Mouse (Mus musculus) liver, embryonic 11.5 days (tissue): Measurements from ENCODE around the gene AL607142.1. TPM values are rescaled to one million over a fixed set of nuclear protein-coding genes. Genes with fewer than 3 reads are reported as not detected.

ENCODE experiments used
- ATAC-seq: fragments of 200-750 bp; cut with Nextera tagmentation; replicated peaks from 2 replicates; pipeline ENCODE4 v1.8.0; 2017; ENCODE audit warnings: moderate number of reproducible peaks, mild to moderate bottlenecking, moderate TSS enrichment, moderate library complexity; ENCODE audit not compliant: low FRiP score
- DNase-seq: peaks from one replicate; pipeline ENCODE4 v3.0.0-alpha.2; 2017; ENCODE audit warnings: low spot score
- H3K27ac ChIP-seq: fragments of 300-500 bp; sonication (generic); 2 replicates; pipeline ENCODE4 v1.5.1; 2014; ENCODE audit warnings: mild to moderate bottlenecking, low read depth, low read length, control low read depth
- H3K27me3 ChIP-seq: fragments of 300-500 bp; sonication (generic); replicated peaks from 2 replicates; pipeline ENCODE4 v1.6.1; 2014; ENCODE audit warnings: low read length, mixed read lengths; ENCODE audit not compliant: control insufficient read depth, insufficient read depth
- H3K36me3 ChIP-seq: fragments of 300-500 bp; sonication (generic); 2 replicates; pipeline ENCODE4 v1.6.1; 2014; ENCODE audit warnings: mild to moderate bottlenecking, low read length, moderate library complexity, mixed read lengths; ENCODE audit not compliant: control insufficient read depth, insufficient read depth
- H3K4me1 ChIP-seq: fragments of 300-500 bp; sonication (generic); replicated peaks from 2 replicates; pipeline ENCODE4 v1.6.1; 2014; ENCODE audit warnings: low read length, mixed read lengths; ENCODE audit not compliant: control insufficient read depth, insufficient read depth
- H3K4me2 ChIP-seq: fragments of 300-500 bp; sonication (generic); 2 replicates; pipeline ENCODE4 v1.6.1; 2014; ENCODE audit warnings: mild to moderate bottlenecking, control low read depth, moderate library complexity
- H3K4me3 ChIP-seq: fragments of 300-500 bp; sonication (generic); 2 replicates; pipeline ENCODE4 v1.5.1; 2014; ENCODE audit warnings: low read depth, low read length, control low read depth
- H3K9ac ChIP-seq: fragments of 300-500 bp; sonication (generic); 2 replicates; pipeline ENCODE4 v1.6.1; 2014; ENCODE audit warnings: low read depth, low read length, control low read depth
- H3K9me3 ChIP-seq: fragments of 300-500 bp; sonication (generic); 2 replicates; pipeline ENCODE4 v1.6.1; 2016; ENCODE audit warnings: low read length, inconsistent platforms, mixed read lengths; ENCODE audit not compliant: control insufficient read depth
- WGBS: fragments of 180-500 bp; shearing (Covaris S2); extraction: QIAGEN DNeasy Blood & Tissue Kit; methylation state at CpG from one replicate; pipeline ENCODE4 v1.1.7; 2014; 5-methylcytosine and 5-hydroxymethylcytosine counted together
- polyA plus RNA-seq: library from polyadenylated mRNA; unstranded; fragments of >200 nt; fragmentation: Nextera tagmentation; extraction: Ambion mirVana; gene quantifications from 2 replicates; pipeline ENCODE4 v1.2.1, GENCODE M21; 2014

Gene AL607142.1
- polyA plus RNA-seq, result not detected in 2 replicates

GRCm38 (mm10) chr4:120064696-120065095 is at the start of gene AL607142.1:
TSS of gene AL607142.1 (plus strand) at chr4:120064996.
- no peak for ATAC-seq
- no peak for DNase-seq
- Histone ChIP-seq H3K27ac (no peak within 1 kb of the TSS), H3K9me3 (no peaks in the 10 kb centered on the region), H3K27me3 (no peaks in the 10 kb centered on the region; the same call in 1 of the 2 replicates), H3K4me1 (no peaks in the 10 kb centered on the region), H3K4me3 (no peak within 1 kb of the TSS), H3K4me2 (no peak within 1 kb of the TSS), H3K9ac (no peak within 1 kb of the TSS), H3K36me3 (no peaks in the 10 kb centered on the region)
- WGBS, result 86% methylated on average over 10 of the region's 10 CpGs

- H3K4me1 ChIP-seq, result no peaks in the 10 kb centered on the region
- no peaks in the 10 kb centered on the region for H3K27me3 ChIP-seq
- H3K36me3 ChIP-seq, result no peaks in the 10 kb centered on the region
- DNase-seq, result no peak
- H3K4me3 ChIP-seq, result no peak overlapping the region
- no peak overlapping the region for H3K4me2 ChIP-seq
- H3K9me3 ChIP-seq, result no peaks in the 10 kb centered on the region
- WGBS, result 84% methylated on average over 5 of the region's 5 CpGs
- H3K9ac ChIP-seq, result no peak overlapping the region
- no peak overlapping the region for H3K27ac ChIP-seq
- no peak for ATAC-seq
Measured at GRCm38 (mm10) chr4:120018426-120018825, 46.4 kb upstream of the AL607142.1 start.

- Histone ChIP-seq H3K4me3 (no peak overlapping the region), H3K9me3 (no peaks in the 10 kb centered on the region), H3K9ac (no peak overlapping the region), H3K4me1 (no peaks in the 10 kb centered on the region), H3K4me2 (no peak overlapping the region), H3K36me3 (no peaks in the 10 kb centered on the region), H3K27me3 (no peaks in the 10 kb centered on the region), H3K27ac (no peak overlapping the region)
- ATAC-seq (no peak), DNase-seq (no peak)
- WGBS, result 50% methylated on average over 3 of the region's 3 CpGs
Measured at GRCm38 (mm10) chr4:120022392-120022791, 42.4 kb upstream of the AL607142.1 start.

- no peak overlapping the region for H3K27ac ChIP-seq
- H3K9ac ChIP-seq, result no peak overlapping the region
- H3K27me3 ChIP-seq, result no peaks in the 10 kb centered on the region
- no peaks in the 10 kb centered on the region for H3K9me3 ChIP-seq
- DNase-seq (no peak), ATAC-seq (no peak)
- WGBS, result 74% methylated on average over 4 of the region's 4 CpGs
- H3K4me1 ChIP-seq, result no peaks in the 10 kb centered on the region
- no peaks in the 10 kb centered on the region for H3K36me3 ChIP-seq
- no peak overlapping the region for H3K4me2 ChIP-seq
- H3K4me3 ChIP-seq, result no peak overlapping the region
Measured at GRCm38 (mm10) chr4:120023221-120023840, 41.5 kb upstream of the AL607142.1 start.

- WGBS, result 58% methylated on average over 10 of the region's 10 CpGs
- Histone ChIP-seq H3K9me3 (no peaks in the 10 kb centered on the region), H3K27me3 (no peaks in the 10 kb centered on the region), H3K4me2 (no peak overlapping the region), H3K9ac (no peak overlapping the region), H3K36me3 (no peaks in the 10 kb centered on the region), H3K4me1 (no peaks in the 10 kb centered on the region), H3K27ac (no peak overlapping the region), H3K4me3 (no peak overlapping the region)
- DNase-seq (no peak), ATAC-seq (no peak)
Measured at GRCm38 (mm10) chr4:120024071-120024470, 40.7 kb upstream of the AL607142.1 start.

- H3K27me3 ChIP-seq, result peaks cover 14% of the 10 kb centered on the region
- no peak overlapping the region for H3K4me2 ChIP-seq
- 88% methylated on average over 1 of the region's 1 CpGs for WGBS
- DNase-seq (no peak), ATAC-seq (no peak)
- H3K4me1 ChIP-seq, result no peaks in the 10 kb centered on the region
- no peaks in the 10 kb centered on the region for H3K36me3 ChIP-seq
- H3K4me3 ChIP-seq, result no peak overlapping the region
- no peak overlapping the region for H3K9ac ChIP-seq
- no peaks in the 10 kb centered on the region for H3K9me3 ChIP-seq
- no peak overlapping the region for H3K27ac ChIP-seq
Measured at GRCm38 (mm10) chr4:120027671-120028070, 37.1 kb upstream of the AL607142.1 start.

GRCm38 (mm10) chr4:120029937-120030336 is 34.9 kb upstream of the AL607142.1 start:
- Histone ChIP-seq H3K4me1 (no peaks in the 10 kb centered on the region), H3K9me3 (no peaks in the 10 kb centered on the region), H3K27me3 (peaks cover 36% of the 10 kb centered on the region), H3K9ac (no peak overlapping the region), H3K4me3 (no peak overlapping the region), H3K27ac (no peak overlapping the region), H3K36me3 (no peaks in the 10 kb centered on the region), H3K4me2 (no peak overlapping the region)
- WGBS, result 93% methylated on average over 1 of the region's 1 CpGs
- ATAC-seq (no peak), DNase-seq (no peak)

- Histone ChIP-seq H3K9ac (no peak overlapping the region), H3K27me3 (peaks cover 41% of the 10 kb centered on the region), H3K4me2 (peak overlapping the region; percentile 82), H3K9me3 (no peaks in the 10 kb centered on the region), H3K4me3 (peak overlapping the region; percentile 50), H3K36me3 (no peaks in the 10 kb centered on the region), H3K4me1 (no peaks in the 10 kb centered on the region), H3K27ac (no peak overlapping the region)
- ATAC-seq (peak; percentile 69; the same call in 1 of the 2 replicates), DNase-seq (peak; percentile 54)
- WGBS, result under 1% methylated on average over 59 of the region's 70 CpGs
Measured at GRCm38 (mm10) chr4:120032320-120032983, 32.3 kb upstream of the AL607142.1 start.

- H3K4me2 ChIP-seq, result peak overlapping the region; percentile 82
- peaks cover 41% of the 10 kb centered on the region for H3K27me3 ChIP-seq
- under 1% methylated on average over 38 of the region's 38 CpGs for WGBS
- no peaks in the 10 kb centered on the region for H3K36me3 ChIP-seq
- DNase-seq, result peak; percentile 33
- no peak overlapping the region for H3K9ac ChIP-seq
- no peak overlapping the region for H3K27ac ChIP-seq
- H3K4me3 ChIP-seq, result peak overlapping the region; percentile 50
- no peaks in the 10 kb centered on the region for H3K9me3 ChIP-seq
- no peak for ATAC-seq
- no peaks in the 10 kb centered on the region for H3K4me1 ChIP-seq
Measured at GRCm38 (mm10) chr4:120032984-120033355, 31.8 kb upstream of the AL607142.1 start.
